Mouse (Mus musculus) neural tube, embryonic 10.5 days (tissue): ENCODE measurements around the gene Chrdl2.

ENCODE experiments used
- DNase-seq: peaks from one replicate; pipeline ENCODE4 v3.0.0-alpha.2; 2017; ENCODE audit warnings: low spot score; ENCODE audit errors: extremely low spot score

Chrdl2 gene

DNA sequence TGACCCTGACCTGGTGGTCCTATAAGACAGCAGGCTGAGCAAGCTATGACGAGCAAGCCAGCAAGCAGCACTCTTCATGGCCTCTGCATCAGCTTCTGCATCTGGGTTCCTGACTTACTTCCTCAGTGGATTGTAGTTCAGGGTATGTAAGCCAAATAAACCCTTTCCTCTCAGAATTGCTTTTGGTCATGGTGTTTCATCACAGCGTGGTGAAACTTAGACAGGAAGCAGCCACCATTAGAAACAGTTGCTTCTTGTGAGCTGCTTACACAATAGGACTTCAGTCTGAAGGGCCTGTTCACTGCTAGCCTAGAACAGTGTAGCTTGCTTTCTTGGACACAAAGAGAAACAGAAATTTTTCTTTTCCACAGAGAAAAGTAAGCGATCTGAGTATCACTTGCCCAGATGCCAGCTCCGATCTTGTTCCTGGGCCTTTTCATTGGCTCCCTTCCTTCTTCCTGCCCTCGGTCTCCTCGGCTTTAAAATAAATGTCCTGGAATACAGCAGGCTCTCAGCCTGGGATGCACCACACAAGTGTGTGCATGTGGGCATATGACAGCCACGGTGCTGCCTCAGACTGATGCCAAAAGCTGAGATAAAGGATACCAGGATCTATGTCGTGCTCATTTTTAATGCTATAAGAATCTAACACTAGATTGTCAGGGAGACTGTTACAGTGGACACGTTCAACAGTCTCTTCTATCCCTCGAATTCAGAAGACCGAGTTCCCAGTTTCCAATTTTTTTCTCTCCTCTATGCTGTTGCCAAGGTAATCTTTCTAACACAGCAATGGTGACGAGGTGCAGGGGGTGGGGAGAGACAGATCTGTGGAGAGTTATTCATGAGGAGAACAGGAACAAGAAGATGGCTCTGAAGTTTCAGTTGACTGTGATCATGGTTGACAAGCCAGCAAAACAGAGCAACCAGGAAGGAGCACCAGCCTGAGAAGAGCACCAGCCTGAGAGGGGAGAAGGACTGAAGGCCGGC, 23.4 kb upstream of the Chrdl2 start:
- DNase-seq = no peak

GRCm38 (mm10) chr7:99988725-99989124, 17.2 kb upstream of the Chrdl2 start:
- DNase-seq = peak; percentile 84

DNA sequence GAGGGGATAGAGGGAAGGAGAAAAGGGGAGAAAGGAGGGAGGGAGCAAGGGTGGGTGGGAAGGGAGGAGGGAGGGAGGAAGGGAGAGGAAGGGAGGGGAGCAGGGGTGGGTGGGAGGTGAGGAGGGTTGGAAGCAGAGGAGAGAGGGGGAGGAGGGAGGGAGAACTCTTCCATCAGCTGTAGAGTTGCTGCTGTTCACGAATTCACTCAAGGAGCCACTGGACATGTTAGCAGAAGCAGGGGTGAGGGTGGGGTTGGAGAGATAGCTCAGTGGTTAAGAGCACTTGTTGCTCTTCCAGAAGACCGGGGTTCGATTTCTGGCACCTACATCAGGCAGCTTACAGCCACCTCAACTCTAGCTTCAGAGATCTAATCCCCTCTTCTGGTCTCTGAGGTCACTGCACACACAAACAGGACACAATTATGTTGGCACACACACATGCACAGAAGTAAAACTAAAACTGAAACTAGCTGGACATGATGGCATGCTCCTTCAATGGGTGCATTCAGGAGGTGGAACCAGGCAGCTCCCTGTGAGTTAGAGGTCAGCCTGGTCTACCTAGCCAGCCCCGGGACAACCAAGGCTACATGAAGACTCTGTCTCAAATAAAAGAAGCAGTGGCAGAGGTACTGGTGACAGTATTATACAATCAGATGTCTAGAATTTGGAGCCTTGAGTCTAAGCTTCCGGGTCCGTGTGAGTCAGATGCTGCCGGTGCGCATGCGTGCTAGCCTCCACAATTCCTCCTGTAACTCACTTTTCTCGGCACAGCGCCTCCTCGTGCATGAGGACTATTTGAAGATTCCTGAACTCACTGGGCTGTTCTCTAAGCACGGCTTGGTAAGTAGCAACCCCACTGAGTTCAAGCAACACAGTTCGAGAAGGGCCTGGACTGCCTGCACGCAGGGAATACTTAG, 15.9 kb upstream of the Chrdl2 start:
- DNase-seq = no peak

GRCm38 (mm10) chr7:99990990-99991707, 14.8 kb upstream of the Chrdl2 start:
- no peak for DNase-seq

DNA sequence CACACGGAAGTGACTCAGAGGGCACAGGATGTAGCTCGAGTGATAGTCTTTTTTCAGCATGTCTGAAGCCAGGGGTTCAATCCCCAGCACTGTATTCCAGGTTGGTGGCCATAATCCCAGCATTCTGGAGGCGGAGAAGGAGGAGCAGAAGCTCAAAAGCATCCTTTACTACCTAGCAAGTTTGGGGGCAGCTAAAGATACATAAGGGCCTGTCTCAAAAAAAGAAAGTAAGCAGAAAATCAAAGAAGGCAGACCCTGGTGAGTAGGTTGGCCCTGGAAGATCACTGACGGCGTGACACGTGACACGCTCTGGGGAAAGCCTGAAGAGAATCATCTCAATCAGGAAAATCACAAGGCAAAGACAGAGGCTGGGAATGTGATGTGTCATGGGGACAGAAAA, 12.8 kb upstream of the Chrdl2 start:
- no peak for DNase-seq

- DNase-seq = no peak
Observed at GRCm38 (mm10) chr7:99995186-99995585, 10.8 kb upstream of the Chrdl2 start.

DNA sequence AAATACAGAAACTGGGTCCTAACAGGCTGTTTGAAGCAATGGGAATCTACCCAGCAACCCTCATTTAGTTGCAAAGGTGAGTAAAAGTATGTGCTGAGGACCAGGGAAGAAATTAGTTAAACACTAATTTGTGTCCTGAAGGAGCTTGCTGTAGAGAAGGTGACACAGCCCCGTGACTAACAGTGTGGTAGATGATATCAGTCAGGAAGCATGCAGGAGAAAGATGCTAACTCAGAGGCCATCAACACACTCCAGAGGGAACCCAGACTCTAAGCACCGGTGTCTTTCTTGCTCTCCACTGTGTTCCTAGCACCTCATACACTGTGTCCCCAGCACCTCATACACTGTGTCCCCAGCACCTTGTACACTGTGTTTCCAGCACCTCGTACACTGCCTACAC, 7.3 kb upstream of the Chrdl2 start:
- no peak for DNase-seq

DNA sequence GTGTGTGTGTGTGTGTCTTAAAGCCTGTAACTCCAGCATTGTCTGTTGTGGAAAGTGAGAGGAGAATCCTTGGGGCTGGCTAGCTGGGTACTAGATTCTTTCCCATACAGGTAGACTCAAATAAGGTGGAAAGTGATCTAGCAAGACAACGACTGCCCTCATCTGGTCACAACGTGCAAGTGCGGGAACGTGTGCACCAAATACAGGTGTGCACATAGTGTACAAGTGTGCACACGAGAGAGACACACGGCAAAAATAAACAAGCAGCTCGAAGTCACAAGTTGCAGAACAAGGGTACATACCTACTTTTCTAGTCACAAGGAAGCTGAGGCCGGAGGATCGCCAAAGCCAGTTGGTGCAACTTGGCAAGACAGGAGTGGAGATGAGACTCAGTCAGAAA, 2.2 kb upstream of the Chrdl2 start:
- DNase-seq = no peak

DNA sequence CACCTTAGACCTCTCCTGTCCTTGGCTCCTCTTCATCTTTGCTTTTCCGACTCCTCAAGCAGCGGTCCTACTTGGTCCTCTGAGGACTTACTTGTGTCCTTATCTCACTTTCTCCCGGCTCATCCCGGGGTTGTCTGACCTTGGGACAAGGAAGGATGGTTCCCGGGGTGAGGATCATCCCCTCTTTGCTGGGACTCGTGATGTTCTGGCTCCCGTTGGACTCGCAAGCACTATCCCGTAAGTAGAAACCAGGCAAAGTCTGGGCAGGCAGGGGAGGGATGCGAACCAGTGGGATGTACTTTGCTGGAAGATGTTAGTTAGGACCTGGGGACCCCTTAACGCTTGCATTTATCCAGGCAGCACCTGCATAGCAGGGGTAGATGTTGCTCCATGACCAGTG, 439 bp downstream of the Chrdl2 start:
- no peak for DNase-seq

GRCm38 (mm10) chr7:100008765-100009164, 2.8 kb downstream of the Chrdl2 start:
- DNase-seq = no peak

- DNase-seq = peak; percentile 72
Observed at GRCm38 (mm10) chr7:100009640-100010039, 3.7 kb downstream of the Chrdl2 start.

DNA sequence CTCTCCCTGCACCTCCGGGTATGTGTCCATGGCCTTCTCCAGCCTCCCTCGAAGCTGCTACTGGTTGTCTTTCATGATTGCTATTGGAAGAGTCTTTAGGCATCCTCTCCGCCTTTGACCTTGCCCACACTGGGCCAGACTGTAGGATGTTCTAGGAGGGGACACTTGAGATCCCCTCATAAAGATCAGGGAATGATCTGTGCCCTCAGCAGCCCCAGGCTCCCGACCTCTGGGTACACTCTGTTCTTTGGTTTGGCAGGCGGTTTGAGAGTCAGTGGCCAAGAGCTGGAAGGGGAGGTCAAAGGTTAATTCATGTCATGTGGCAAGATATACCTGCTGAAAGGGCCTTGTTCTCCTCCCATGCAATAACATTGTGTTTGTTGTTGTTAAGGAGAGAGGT, 4.7 kb downstream of the Chrdl2 start:
- no peak for DNase-seq

DNA sequence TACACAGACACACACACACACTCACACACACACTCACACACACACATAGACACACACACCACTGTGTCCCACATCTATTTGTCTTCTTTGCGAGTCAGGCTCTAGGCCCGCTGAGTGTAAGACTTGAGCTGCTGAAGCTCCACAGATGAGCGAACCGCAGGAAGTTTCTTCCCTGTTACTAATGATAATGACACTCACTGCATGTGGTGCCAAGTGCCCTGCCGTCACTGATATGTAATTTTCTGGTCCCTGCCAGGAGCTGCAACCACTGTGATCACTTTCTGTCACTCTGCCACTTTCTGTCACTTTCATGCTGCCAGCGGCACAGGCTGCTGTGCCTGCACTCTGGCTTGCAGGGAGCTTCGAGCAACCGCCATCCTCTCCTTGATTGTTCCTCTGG, 6.1 kb downstream of the Chrdl2 start:
- DNase-seq = no peak

DNA sequence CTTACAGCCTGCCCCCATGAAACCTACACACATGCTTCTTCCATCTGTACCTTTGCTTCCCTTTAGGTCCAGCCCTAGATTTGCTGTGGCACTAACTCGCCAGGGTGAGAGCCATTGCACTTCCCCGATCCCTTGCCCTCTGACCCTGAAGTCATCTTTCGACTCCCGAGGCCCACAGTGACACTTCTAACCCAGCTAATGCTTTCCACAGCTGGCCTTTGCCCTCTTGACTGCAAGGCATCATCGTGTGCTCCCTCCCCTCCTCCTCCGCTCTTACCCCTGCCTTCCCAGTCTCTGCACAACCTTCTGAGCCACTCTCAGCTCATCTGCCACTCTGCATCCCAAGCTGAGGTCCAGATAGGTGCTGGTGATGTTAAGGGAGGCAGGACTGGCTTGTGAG, 6.5 kb downstream of the Chrdl2 start:
- peak; percentile 61 for DNase-seq

DNA sequence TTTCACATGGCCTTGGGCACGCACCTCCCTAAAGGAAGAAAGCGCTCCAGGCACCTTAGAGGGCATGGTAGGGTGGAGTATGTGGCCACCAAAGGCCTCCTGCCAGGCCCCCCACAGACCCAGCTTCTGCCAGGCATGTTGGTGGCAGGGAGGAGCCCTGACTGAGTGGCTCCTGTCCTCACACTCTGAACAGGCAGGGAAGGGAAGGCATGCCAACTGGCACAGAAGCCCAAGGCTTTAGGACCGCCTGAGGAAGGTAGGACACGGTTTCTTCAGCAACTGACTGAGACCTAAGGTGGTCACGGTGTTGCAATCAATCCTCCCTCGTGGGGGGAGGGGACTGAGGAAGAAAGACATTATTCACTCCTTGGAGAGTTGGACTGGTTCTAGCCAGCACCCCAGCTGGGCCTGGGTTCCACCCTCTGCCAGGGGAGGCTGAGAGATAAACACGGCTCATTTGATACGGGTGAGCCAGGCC, 8.2 kb downstream of the Chrdl2 start:
- no peak for DNase-seq

GRCm38 (mm10) chr7:100017056-100017455, 11.1 kb downstream of the Chrdl2 start:
- DNase-seq = no peak

GRCm38 (mm10) chr7:100027353-100027752, 21.4 kb downstream of the Chrdl2 start:
- DNase-seq = no peak

GRCm38 (mm10) chr7:100029307-100029706, 23.3 kb downstream of the Chrdl2 start:
- DNase-seq = peak; percentile 51

DNA sequence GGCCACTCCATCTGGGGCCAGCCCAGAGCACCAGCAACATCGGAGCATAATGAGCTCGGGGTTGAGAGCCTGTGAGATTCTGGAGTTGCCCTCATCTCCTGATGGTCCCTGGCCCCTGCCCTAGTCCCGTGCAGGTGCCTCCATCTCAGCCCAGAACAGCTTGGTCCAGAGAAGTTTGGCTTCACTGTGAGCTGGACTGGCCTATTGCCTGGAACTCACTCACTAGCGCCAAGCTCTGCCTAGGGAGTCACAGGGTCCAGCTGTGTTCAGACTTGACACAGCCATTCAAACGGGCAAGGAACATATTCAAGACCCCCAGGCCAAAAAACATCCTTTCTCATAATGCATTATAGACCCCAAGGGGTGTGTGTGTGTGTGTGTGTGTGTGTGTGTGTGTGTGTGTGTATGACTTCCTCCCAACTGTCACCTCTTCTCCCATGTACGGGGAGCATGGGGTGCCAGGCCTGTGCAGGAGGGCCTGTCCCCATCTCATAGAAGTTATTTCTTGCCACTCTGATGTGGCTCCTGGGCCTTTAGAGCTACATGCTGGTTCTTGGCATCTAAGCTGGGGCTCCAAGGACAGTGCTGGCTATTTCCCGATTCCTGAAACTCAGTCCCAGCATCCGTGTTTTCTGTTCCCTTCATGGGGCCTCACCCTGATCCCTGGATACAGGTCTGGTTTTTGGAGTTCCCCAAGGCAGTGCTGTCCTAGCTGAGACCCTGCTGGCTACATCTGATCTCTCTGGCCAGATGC, 25.2 kb downstream of the Chrdl2 start:
- DNase-seq = no peak

DNA sequence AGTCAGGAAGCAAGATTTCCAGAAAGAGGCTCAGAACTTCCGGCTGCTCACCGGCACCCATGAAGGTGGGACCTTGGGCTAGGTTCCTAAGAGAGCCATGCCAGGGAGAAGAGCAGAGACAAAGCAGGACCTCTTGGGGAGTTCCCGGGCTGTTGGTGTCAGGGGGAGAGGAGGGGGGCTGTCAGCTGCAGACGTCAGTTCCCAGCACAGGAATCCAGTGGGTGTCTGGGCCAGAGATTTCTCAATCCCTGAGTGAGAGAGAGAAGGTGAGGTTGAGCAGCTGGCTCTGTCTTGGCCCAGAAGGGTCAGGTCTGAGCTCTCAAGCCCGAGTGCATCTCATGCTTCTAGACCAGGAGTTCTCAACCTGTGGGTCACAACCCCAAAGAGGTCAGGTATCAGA, 27.7 kb downstream of the Chrdl2 start:
- DNase-seq = no peak
